Mouse (Mus musculus) T-cell, adult 2 months (primary cell): Measurements from ENCODE around the gene Stpg3.

Source experiments
- DNase-seq: peaks from one replicate; pipeline ENCODE4 v3.0.0; 2022; ENCODE audit warnings: low spot score

The Stpg3 gene

GRCm38 (mm10) chr2:25179566-25180217 is 34.7 kb downstream of the Stpg3 start:
- no peak for DNase-seq

- DNase-seq, result no peak
Observed at GRCm38 (mm10) chr2:25178285-25178972, 36.0 kb downstream of the Stpg3 start.

- no peak for DNase-seq
Observed at GRCm38 (mm10) chr2:25177685-25178084, 36.8 kb downstream of the Stpg3 start.

GRCm38 (mm10) chr2:25177076-25177475 is 37.4 kb downstream of the Stpg3 start:
- DNase-seq, result no peak

- DNase-seq, result no peak
Observed at GRCm38 (mm10) chr2:25176573-25176972, 37.9 kb downstream of the Stpg3 start.

GRCm38 (mm10) chr2:25175690-25176078 is 38.8 kb downstream of the Stpg3 start:
- DNase-seq, result no peak

GRCm38 (mm10) chr2:25174866-25175689 is 39.4 kb downstream of the Stpg3 start:
- no peak for DNase-seq

- DNase-seq, result no peak
Observed at GRCm38 (mm10) chr2:25173821-25174220, 40.6 kb downstream of the Stpg3 start.

GRCm38 (mm10) chr2:25172629-25173028 is 41.8 kb downstream of the Stpg3 start:
- DNase-seq, result no peak

- no peak for DNase-seq
Observed at GRCm38 (mm10) chr2:25171769-25172153, 42.7 kb downstream of the Stpg3 start.

GRCm38 (mm10) chr2:25171101-25171768 is 43.2 kb downstream of the Stpg3 start:
- no peak for DNase-seq

GRCm38 (mm10) chr2:25170326-25171100 is 43.9 kb downstream of the Stpg3 start:
- DNase-seq, result no peak

GRCm38 (mm10) chr2:25169778-25170177 is 44.7 kb downstream of the Stpg3 start:
- DNase-seq, result no peak

GRCm38 (mm10) chr2:25168665-25168978 is 45.8 kb downstream of the Stpg3 start:
- no peak for DNase-seq

- DNase-seq, result no peak
Observed at GRCm38 (mm10) chr2:25167919-25168664, 46.3 kb downstream of the Stpg3 start.

GRCm38 (mm10) chr2:25167481-25167880 is 47.0 kb downstream of the Stpg3 start:
- DNase-seq, result no peak
